Mouse (Mus musculus): ENCODE data around the gene Plekha4.

DNA sequence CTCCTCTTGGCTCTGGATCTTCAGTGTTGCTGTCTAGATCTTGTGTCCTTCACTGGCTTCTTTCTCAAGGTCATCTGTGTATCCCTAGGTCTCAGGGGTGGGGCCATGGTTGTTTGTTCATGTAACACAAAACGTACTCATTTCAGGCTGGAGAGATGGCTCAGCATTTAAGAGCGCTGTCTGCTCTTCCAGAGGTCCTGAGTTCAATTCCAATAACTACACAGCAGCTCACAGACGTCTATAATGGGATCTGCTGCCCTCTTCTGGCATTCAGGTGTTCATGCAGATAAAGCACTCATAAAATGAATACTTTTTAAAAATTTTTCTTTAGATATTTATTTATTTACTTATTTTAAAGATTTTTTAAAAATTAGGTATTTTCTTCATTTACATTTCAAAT lies 64.7 kb downstream of the Plekha4 start:
- TF ChIP-seq POLR2A (IDR thresholded peaks at IDR 0.05; ENCODE audit: control insufficient read depth, low read depth, low read length) (no peak), CTCF (IDR thresholded peaks at IDR 0.05; ENCODE audit: control insufficient read depth, insufficient read depth, insufficient replicate concordance, low read depth, low read length) (no peak)

Data from testis, adult 2 months (tissue).